Mouse (Mus musculus) liver, postnatal 0 days (tissue): ENCODE measurements around the gene Tlr2.

Source experiments
- CTCF ChIP-seq: sonication (generic); IDR thresholded peaks from 2 replicates; pipeline ENCODE4 v1.5.1; 2016; ENCODE audit warnings: antibody characterized with exemption, low read depth
- EP300 ChIP-seq: IDR thresholded peaks from 2 replicates; pipeline ENCODE4 v1.6.1; 2016; ENCODE audit warnings: antibody characterized with exemption, low read depth, mild to moderate bottlenecking

- TF ChIP-seq CTCF (no peak), EP300 (no peak)
Observed at GRCm38 (mm10) chr3:83865216-83865615, 23.6 kb upstream of the Tlr2 start.
